Mouse (Mus musculus) retina, embryonic 14.5 days (tissue): ENCODE results near the gene Tmem200a.
A peak's percentile ranks its signal among the peaks of the same experiment; 100 is the strongest.

Experiments
- DNase-seq: peaks from one replicate; pipeline ENCODE4 v3.0.0-alpha.2; 2015; ENCODE audit warnings: low spot score

Tmem200a gene

GRCm38 (mm10) chr10:25884512-25884911 is 194.3 kb downstream of the Tmem200a start:
- DNase-seq = no peak

- DNase-seq = peak; percentile 73
Measured at GRCm38 (mm10) chr10:25877731-25878130, 201.1 kb downstream of the Tmem200a start.

- DNase-seq = peak; percentile 29
Measured at GRCm38 (mm10) chr10:25876809-25877208, 202.0 kb downstream of the Tmem200a start.

GRCm38 (mm10) chr10:25868739-25869138 is 210.1 kb downstream of the Tmem200a start:
- no peak for DNase-seq
